Mouse (Mus musculus) heart, postnatal 10 days (tissue): ENCODE results near the gene Gpalpp1. TPM values are rescaled to one million over a fixed set of nuclear protein-coding genes. Genes with fewer than 3 reads are reported as not detected.

Experiments used
- DNase-seq, 2 experiments: peaks; one replicate each; pipeline ENCODE4 v3.0.0; 2021
- intact Hi-C: fragments of 180-260 bp; cut with DNase I; formaldehyde crosslinking; loops from one replicate; pipeline ENCODE4 v1.15.1; 2025
- total RNA-seq, 2 experiments: library from RNA; stranded (reverse); gene quantifications; 2 replicates each; pipeline ENCODE4 v1.2.3; 2021

Gene Gpalpp1
- total RNA-seq, 2 experiments from 2014 or later: 14.6 to 15.0 TPM

- no peak for DNase-seq
- intact Hi-C loops: no loop called here
Measured at GRCm38 (mm10) chr14:76043251-76044163, 67.1 kb downstream of the Gpalpp1 start.

Other genes starting within 250 kb of the Gpalpp1 start
- not detected for gene Kctd4, start 155.8 kb downstream of the Gpalpp1 start, total RNA-seq
- gene Gtf2f2, start 99.9 kb downstream of the Gpalpp1 start, total RNA-seq: 10 to 100 TPM; 17.7 to 21.1 TPM
- 1 to 10 TPM; 5.1 to 5.3 TPM for gene Nufip1, start 131 bp upstream of the Gpalpp1 start, total RNA-seq